Mouse (Mus musculus) E14TG2a.4 (cell line): ENCODE measurements at regions not wholly inside any gene's neighbourhood (a gene's known extent, or its start where the extent isn't known, plus 50 kb on each side); places are given as distances from the start of the nearest gene placed in this dataset.

Experiments used
- H3K27me3 ChIP-seq: 2 replicates; pipeline ENCODE4 v1.6.1; 2014; ENCODE audit warnings: low read length, control low read depth; ENCODE audit not compliant: insufficient read depth
- H3K36me3 ChIP-seq: 2 replicates; pipeline ENCODE4 v1.6.1; 2014; ENCODE audit warnings: low read length, control low read depth; ENCODE audit not compliant: insufficient read depth
- H3K4me1 ChIP-seq: replicated peaks from 2 replicates; pipeline ENCODE4 v1.6.1; 2014; ENCODE audit warnings: low read depth, low read length, control low read depth
- H3K4me3 ChIP-seq: replicated peaks from 2 replicates; pipeline ENCODE4 v1.5.1; 2014; ENCODE audit warnings: mild to moderate bottlenecking, low read length
- H3K9me3 ChIP-seq: 2 replicates; pipeline ENCODE4 v1.6.1; 2014; ENCODE audit warnings: low read length, control low read depth
- CTCF ChIP-seq: conservative IDR thresholded peaks from 2 replicates; pipeline ENCODE4 v1.5.1; 2014; ENCODE audit warnings: low read length
- NANOG ChIP-seq: IDR thresholded peaks from 2 replicates; pipeline ENCODE4 v1.6.1; 2014; ENCODE audit warnings: borderline replicate concordance, low read length, mixed read lengths
- POU5F1 ChIP-seq: IDR thresholded peaks from 2 replicates; pipeline ENCODE4 v1.6.1; 2014; ENCODE audit warnings: low read length, borderline replicate concordance

DNA sequence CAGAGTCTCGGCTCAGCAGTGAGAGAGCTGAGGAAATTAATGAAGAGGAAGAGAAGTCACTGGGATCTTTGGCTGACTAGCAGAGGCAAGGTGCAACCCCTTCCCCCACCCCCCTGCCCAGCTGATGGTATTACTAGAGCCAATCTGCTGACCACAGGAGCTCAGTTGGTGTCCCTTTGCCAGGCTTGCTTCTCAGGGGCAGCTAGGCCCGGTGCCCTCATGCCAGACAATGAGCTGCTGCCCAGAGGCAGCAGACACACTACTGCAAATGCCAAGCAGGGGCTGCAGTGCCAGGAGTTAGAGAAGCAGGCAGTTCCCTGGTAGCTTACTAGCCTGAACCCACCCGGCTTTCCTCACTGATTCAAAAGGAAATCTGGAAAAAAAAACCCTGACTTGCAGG, 59.1 kb upstream of the St8sia2 start:
- Histone ChIP-seq H3K9me3 (no peaks in the 10 kb centered on the region), H3K4me1 (no peaks in the 10 kb centered on the region), H3K36me3 (no peaks in the 10 kb centered on the region), H3K27me3 (no peaks in the 10 kb centered on the region), H3K4me3 (no peak overlapping the region)
- TF ChIP-seq NANOG (no peak), POU5F1 (no peak), CTCF (no peak)

DNA sequence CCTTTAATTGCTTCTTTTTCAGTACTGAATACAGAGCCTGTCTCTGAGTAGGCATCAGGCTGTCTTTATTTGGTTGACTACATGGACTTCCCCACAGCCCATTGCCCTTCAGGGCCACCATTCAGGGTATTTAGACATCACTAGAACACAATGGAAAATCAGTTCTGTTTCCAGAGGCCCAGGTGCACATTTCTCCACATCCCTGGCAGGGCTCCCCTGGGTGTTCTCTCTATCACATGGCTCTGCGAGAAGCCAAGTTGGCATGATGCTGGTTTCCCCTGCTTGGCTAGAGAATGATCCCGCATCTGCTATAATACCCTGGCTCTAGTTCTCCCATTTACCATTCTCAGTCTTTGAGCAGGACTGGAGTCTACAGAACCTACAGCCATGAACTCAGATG, 57.3 kb upstream of the St8sia2 start:
- TF ChIP-seq POU5F1 (no peak), NANOG (no peak), CTCF (no peak)
- H3K4me1 ChIP-seq: no peaks in the 10 kb centered on the region
- no peaks in the 10 kb centered on the region for H3K27me3 ChIP-seq
- H3K36me3 ChIP-seq: no peaks in the 10 kb centered on the region
- no peaks in the 10 kb centered on the region for H3K9me3 ChIP-seq
- no peak overlapping the region for H3K4me3 ChIP-seq

DNA sequence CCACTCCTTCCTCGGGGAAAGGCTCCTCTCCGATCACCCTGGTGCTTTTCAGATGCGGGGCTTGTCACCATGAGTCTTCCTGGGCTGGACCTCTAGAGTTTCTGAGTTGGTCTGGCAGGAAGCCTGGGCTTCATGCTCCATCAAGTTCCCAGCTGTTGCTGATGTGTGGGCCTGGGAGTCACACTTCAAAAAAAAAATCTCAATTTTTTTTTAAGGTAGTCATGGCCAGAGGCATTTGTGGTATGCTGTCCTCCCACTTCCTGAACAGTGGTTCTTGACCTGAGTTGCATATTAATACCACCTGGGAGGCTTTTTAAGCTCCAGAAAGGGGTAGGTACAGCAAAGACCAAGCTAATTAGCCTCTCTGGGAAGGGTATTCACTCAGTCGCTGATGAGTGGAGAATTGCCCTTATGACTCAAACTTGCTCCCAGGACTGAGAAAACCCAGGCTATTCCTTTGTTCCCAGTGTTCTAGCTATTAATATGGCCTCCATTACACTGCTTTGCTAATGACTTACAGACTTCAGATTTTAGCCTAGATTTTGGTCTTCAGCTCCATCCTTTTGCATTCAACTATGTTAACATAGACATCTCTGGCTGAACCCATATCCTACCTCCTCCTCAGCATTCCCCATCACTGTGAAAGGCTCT, 52.1 kb upstream of the St8sia2 start:
- H3K4me1 ChIP-seq: no peaks in the 10 kb centered on the region
- H3K36me3 ChIP-seq: no peaks in the 10 kb centered on the region
- TF ChIP-seq NANOG (no peak), POU5F1 (no peak), CTCF (no peak)
- H3K27me3 ChIP-seq: no peaks in the 10 kb centered on the region
- no peaks in the 10 kb centered on the region for H3K9me3 ChIP-seq
- no peak overlapping the region for H3K4me3 ChIP-seq
